Mouse (Mus musculus): ENCODE data around the gene Ttc38. TPM values are rescaled to one million over a fixed set of nuclear protein-coding genes. Genes with fewer than 3 reads are reported as not detected.

Ttc38 gene
- 1 to 10 TPM; 4.4 to 7.7 TPM for total RNA-seq (2021)

DNA sequence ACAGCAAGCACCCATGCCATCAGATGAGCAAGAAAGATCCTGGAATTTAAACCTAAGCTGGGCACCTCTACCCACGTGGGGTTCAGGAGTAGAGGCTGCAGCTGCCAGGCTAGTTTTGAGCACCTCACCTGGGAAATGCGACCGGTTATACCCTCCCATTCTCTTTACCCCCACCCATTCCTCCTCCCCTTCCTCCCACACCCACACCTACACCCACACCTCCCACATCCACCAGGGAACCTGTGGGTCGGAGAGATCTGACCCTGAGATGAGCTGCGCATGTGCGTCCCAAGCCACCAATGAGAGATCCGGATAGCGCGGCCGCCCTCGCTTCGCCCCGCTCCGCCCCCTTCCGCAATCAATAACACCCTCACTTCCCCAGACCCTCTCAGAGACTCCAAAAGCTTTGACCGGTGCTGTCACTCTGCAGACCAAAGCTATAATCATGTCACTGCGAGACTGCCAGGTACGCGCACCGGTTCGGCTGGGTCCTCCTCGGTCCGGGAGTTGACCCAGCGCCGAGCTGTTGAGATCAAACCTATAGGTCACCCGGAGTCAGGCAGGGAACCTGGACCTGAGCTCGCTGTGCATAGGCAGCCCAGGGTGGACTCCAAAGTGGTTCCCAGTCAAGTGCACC is at the start of gene Ttc38:
Gene Ttc38, plus strand, starts transcription at position 353 of the 637 bp plus-strand sequence.
- DNase-seq: peak; percentile 83 to 84

DNA sequence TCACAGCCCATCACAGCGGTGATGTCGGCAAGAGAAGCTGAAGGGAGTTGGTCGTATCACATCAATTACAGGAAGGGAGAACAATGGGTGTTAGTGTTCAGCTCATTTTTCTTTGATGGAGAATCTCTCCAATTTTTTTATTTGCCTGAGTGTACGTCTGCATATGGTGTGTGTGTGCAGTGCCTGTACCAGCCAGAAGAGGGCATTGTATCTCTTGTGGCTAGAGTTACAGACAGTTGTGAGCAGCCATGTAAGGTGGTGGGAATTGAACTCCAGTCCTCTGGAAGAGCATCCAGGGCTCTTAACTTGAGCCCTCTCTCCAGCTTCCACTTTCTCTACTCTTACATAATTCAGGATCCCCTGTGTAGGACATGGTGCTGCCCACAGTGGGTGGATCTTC is 49.0 kb upstream of the Ttc38 start:
- no peak for DNase-seq

DNA sequence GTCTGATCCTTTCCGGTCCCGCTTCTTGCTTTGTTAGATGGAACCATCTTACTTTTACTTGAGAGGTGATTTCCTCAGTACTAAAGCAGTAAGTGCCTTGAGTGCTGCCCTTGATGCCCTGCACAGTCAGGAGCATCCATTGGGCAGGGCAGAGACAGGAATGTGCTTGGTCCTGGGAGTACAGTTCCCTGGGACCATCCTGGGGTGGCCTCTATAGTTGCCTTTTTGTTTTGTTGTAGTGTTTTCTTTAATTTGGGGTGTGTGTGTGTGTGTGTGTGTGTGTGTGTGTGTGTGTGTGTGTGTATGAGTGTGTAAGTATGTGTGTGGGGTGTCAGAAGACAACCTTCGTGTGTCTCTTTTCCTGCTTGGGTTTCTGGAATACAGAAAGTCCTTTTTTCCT is 47.8 kb upstream of the Ttc38 start:
- DNase-seq: no peak

DNA sequence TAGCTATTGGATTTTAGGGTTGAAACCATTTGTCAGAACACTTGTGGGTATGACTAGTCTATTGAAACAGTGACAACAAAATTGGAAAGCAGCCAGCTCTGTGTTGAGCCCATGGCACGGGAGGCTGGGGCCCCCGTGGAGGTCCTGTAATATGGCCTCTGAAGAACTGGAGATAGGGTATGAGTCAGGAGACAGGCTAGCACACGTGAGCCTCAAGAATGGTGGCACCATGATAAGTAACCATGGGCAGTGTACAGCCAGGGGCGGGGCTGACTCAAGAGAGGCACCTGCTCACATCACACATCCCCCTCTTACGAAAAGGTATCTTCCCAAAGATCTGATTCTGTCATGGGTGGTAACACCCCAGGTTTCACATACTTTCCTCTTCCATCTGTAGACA is 45.4 kb upstream of the Ttc38 start:
- DNase-seq: no peak

DNA sequence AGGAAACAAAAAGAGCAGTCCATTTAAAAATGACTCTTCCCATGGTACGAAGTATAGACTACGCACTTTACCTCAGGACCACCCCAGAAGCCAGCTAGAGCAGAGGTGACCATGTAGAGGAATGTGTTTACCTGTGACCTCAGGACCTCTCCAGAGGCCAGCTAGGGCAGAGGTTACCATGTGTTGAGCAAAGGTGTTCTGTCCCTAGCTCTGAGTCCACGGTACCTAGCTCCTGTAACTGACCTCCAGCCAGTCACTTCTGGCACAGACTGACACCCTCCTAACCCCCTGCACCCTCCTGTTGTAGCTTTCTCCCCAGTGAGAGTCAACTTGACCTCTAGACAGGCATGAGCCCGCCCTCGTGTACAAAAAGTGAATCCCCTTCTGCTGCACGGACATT is 44.6 kb upstream of the Ttc38 start:
- no peak for DNase-seq

DNA sequence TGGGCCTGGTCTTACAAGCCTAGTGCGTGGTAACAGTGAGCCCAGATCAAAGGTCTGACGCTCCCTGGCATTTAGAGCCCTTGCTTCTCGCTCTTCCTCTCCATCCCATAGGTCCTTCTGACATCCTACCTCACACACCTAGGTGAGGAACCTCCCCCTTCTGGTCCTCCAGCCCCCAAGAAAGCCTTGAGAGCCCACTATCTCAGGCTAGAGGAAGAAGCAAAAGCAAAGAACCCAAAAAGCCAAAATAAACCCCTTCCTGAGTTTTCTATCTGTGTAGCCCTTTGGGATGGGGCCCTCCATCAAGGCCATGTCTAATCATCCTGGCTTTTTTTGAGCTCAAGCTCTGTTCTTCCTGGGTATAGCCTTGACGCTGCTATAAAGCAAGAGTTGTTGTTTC is 44.1 kb upstream of the Ttc38 start:
- no peak for DNase-seq

DNA sequence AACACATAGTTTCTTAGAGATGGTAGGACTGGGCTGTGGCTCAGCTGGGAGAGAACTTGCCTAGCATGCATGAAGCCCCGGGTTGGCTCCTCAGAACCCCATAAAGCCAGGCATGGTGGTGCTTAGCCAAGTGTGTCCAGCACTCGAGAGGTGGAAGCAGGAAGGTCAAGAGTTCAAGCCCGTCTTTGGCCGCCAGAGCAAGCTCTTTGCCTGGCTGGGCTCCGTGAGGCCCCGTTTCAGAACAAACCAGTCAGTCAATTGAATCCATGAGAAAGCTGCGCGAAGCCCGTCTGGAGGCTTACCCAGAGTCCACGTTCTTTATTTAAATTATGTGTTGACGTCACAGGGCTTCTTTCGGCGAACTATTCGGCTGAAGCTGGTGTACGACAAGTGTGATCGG is 43.5 kb upstream of the Ttc38 start:
- no peak for DNase-seq

DNA sequence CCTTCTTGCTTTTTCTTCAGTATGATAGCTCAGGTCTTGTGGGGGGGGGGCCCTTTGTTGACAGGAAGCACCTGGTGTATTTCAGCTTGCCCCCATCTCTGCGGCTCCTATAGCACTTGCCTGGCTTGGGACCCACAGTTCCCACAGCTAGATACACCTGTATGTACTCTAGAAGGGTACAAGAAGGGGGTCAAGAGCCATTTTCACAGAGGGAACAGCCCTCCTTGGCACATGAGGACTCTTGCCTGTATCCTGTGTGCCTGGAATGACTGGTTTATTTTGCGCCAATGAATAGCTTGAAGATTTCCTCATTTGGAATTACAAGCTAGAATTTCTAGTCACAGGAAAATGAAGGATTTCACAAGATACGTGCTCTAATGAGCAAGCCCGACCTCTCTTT is 40.7 kb upstream of the Ttc38 start:
- no peak for DNase-seq

DNA sequence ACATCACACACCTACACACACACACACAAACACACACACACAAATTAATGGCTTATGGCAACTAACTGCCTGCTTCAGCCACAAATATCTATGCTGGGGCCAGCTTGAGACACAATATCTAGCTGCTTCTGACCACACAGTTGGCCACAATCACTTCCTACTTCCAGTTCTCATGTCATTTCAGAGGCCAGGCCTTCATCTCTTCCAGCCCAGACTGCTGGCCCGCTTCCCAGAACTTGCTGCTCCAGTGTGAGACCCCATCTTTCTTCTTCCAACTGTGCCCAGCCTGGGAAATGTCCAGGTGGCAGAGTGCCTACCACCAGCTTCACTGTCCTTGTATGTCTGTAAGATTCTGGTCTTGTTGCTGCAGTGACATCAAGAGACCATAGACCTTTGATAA is 39.3 kb upstream of the Ttc38 start:
- DNase-seq: peak in 1 of 2 experiments; percentile 30

DNA sequence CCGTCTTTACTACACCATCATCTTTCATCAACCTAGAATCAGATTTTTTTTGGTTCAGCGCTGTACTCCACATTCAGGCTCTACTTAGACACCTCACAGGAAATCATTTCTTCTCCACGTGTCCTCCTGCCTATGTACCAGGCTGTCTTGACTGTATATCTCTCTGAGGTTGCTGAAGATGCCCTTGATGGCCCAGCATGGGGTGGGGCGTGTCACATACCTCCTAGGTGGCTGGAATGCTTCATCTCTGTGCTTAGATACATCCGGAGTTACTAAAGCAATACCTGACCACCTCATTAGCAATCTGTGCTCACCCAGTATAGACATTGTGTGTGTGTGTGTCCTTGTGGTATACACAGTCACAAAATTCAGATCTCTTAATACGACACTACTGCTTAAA is 36.6 kb upstream of the Ttc38 start:
- no peak for DNase-seq

DNA sequence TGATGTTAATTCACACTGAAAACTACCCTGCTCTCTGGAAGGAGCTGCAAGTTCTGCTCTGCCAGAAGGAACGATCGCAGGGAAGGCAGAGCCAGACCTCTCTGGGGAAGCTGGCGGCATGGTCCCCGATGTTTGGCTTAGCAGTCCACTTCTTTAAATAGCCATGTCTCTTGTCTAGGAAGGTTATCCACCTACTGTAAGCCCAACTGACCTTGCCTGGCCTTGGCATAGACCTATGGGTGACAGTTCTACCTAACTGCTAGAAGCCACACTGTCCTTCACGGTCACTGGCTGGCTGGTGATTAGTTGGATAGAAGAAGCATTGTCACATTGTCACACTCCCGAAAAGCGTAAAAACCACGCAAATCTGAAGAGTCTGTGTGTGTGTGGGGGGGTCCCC is 33.4 kb upstream of the Ttc38 start:
- no peak for DNase-seq

DNA sequence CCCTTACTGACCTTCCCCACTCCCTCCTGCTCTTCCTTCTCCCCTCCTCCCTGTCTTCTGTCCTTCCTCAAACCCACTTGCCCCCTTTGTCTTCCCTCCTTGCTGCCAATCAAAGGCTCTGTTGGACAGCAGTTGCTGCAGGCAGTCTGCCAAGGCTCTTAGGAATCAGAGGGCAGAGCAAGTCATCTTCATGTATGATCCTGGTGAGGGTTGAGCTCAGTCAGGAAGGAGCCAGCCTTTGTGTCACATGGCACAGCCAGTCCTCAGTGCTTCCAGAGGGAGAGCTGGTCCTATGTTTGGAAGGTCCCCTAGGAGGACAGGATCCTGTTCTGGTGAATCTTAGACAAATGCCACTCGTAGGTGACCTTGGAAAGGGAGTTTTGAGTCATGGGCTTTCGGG is 29.2 kb upstream of the Ttc38 start:
- DNase-seq: no peak

DNA sequence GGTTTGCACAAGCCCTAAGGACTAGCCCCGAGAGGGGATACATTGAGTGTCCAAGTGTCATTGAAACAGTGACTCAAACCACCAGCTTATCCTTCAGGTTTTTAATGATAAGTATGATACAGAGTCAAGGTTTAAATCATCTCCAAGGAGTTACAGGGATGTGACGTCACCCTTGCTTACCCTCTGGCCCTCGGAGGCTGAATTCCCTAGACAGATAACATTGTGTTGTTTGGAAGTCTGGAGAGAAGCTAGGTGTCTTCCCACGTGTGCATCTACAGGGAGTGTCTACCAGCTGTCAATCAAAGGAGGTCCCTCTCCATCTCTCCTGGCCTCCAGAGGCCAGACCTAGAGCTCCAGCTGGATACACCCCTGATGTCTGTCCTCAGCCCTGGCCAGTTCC is 25.2 kb upstream of the Ttc38 start:
- no peak for DNase-seq

DNA sequence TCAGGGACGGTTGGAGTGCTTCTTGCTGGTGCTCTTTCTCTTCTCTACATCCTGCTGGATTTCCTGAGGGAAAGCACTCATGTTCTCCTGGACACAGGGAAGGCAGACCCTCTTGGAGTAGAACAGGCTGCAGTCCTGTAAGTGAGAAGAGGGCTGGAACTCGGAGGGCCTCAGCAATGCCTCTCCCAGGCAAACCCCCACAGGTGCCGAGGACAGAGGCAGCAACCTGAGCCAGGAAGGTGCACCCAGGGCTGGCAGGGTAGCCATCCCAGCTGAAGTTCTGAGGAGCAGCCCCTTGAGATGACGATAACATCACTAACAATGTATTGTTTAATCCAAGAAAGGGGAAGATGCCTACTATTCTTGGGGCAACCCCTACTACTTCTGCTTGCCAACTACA is 24.7 kb upstream of the Ttc38 start:
- DNase-seq: no peak

DNA sequence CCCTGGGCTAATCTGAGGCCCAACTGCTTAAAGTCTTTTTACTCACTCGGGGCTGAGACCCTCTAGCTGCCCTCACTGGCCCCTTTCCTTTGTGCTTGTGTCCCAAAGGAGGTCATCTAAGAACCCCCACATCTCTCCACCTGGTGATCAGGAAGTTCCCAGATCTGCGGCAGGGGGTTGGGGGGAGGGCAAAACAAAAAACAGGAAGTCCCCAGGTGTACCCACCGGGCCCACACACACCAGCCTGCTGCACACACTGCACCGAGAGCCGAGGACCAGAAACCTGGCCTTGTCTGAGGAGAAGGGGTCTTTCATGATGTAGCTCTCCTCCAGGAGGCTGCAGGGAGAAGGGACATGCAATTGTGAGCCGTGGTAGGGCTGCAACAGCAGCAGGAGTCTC is 24.1 kb upstream of the Ttc38 start:
- no peak for DNase-seq

DNA sequence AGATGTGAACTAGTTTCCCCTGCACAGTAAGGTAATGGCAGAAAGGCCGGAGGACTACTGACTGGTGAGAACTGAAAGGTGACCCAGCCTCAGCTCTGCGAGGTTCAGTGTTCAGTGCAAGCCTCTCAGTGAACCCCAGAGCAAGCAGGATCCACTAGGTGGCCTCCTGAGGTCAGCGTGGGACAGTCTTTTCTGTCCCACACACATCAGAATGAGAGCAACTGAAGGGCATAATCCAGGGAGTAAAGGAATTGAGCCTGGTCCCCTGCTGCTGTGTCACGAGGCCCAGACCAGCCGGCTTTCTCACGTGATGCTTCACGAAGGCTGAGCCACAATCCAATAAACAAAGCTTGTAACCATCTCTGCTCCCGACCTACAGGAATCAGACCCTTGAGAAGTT is 23.7 kb upstream of the Ttc38 start:
- no peak for DNase-seq

DNA sequence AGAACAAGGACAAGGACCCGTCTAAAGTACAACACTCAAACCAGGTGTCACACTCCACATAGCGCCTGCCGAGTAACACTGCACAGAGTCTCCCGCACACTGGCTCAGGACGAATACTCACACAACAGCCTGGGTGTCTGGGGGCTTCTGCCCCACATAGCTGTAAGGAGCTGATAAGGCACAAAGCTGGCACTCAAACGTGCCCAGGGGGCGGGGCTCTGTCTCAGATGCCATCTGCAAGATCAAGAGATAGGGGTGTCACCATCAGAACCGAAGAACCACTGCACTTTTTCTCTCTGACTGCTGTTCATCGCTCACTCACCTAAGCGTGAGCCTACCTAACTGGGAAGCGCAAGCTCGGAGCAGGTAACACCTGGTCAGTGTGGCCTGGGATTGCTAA is 23.0 kb upstream of the Ttc38 start:
- DNase-seq: no peak

DNA sequence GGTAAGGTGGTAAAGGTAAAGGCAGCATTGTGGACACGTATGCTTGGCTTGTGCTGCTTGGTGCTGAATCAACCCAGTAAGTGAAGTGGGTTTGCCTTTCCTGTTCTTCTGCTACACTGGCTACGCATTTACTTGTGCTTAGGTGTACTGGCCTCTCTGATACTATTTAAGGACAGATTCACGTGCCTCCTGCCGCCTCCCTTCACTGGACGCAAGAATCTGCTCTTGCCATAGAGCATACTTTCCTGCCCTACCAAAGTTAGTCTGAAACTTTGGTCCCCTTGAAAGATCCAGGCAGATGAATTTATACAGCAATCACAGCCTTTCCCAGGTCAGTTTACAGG is 21.7 kb upstream of the Ttc38 start:
- DNase-seq: no peak

DNA sequence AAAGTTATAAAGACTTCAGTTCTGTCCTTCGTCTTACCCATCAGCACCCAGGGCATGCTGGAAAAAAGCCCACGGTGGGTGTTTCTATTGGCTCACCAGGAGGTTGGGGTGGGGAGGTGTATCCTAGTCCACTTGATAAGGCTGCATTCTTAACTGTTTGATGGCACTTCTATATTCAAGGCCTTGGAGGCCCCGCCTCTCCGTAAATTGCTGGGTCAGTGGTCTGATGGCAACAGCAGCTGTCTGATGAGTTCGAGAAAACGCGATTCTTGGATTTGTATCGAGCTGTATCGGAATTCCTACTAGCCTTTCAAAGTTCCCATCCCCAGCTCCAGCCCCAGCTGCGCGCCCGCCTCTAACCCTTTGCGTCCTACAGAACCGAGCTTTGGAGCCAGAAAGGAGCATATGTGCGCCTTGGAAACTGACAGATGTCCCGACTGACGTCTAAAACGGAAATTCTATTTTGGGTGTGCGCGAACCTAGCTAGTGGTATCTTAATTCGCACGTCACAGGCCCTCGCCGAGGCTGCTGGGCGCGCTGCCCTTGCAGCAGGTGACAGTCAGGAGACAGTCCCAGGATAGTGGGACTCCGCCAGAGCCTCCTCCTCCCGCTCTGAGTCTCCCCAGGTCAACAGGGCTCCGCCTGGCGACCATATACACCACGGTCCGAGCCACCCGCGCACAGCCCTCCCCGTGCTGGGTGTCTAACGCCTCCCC is 21.1 kb upstream of the Ttc38 start:
- DNase-seq: peak; percentile 86 to 87

DNA sequence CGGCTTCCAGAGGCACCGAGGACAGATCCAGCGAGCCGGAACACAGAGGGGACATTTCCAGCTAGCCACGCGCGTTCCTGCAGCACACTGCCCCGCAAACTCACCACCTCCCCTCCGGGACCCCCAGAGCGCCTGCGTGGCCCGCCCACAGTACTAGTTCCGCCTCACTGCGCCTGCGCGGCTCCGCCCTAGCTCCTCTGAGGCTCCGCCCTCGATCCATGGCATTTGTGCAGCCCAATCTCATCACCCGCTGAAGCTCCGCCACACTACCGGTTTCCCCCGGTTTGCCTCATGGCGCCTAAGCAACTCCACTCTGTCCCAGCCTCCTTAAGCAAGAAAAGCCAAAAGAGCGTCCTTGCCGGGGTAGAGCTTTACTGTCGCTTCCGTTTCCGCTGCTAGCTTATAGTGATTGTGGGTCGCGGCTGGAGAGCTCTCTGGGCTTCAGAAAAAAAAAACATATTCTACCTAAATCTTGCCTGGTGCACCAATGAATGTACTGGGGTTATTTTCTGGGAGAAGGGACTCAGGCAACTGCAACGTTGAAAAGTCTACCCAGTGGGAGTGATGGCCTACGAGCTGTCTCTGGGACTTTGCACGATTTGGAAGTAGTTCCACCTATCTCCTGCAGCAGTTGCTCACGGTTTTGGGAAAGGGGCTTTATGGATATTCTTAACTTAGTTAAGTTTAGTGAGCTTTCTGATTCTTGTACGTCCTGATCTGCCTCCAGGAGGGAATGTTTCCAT is 20.4 kb upstream of the Ttc38 start, which contains the start of gene Cdpf1:
Gene Cdpf1, minus strand, starts transcription at position 163 of the 743 bp plus-strand sequence.
- DNase-seq: peak; percentile 99

DNA sequence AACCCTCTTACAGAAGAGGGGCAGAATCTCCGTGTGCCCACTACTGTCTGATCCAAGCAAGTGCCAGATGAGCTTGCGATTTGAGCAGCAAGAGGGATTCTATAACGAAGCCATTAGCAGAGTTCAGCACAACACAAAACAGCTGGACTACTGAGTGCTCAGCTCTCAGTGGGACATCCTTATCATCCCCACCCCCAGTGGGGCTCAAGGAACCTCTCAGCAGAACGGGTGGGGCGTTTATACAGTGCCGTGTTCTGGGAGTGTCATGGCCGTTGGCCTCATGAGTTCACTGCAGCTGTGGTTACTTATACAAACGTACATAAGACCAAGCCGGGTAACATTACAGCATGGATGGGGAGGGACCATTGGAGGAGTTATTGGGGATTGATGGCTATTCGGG is 18.7 kb upstream of the Ttc38 start:
- DNase-seq: no peak

DNA sequence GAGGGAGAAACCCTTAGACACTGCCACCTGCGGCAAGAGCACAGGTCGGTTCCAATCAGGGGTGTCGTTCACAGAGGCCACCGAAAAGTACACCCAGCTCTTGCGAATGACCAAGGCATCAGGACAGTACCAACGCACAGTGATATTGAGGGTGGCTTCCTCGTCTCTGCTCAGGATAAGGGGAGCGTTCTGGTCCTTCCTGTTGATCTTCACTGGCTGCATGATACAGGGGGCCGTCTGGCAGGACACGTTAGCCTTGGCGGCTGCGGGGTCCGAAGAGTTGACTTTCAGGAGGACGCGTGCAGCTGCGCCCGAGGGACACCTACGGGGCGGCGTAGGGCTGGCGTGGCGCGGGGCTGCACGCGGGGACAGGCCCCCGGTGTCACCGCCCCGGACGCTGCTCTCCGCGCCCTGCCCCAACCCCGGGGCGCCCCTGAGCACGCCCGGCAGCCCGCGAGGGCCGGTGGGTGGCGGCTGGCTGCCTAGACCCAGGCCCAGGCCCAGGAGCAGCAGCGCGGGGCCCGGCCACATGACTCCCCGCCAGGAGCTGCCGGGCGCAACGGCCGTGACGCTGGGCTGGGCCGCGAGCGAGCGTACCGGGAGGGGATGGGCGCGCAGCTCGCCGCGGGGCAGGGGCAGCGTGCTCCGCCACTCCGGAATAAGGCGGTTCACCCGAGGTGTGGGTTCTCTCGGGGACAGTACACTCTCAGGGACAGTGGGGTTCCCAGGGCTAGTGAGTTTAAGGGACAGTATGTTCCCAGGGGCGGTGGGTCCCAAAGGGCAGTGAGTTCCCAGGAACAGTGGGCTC is 10.7 kb upstream of the Ttc38 start, which contains the start of gene Pkdrej:
Gene Pkdrej, minus strand, starts transcription at position 532 of the 808 bp plus-strand sequence.
- DNase-seq: peak in 1 of 2 experiments; percentile 13

DNA sequence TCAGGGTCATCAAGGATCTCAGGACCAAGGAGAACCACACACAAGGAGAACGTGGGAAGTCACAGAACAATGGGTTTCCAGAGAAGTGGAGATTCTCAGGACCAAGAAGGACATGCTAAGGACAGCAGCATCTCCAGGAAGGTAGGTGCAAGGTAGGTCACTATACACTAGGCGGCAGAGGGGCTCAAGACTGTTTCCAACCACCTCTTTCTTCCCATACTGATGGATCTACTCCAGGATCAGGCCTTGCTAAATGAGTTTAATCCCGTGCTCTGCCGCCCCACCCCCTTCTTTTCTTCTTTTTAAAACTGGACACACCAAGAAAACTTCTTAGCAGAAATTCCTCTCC is 10.1 kb upstream of the Ttc38 start:
- no peak for DNase-seq
